Mouse (Mus musculus) 416B (cell line): ENCODE results near the gene Gm17268.

Experiments used
- DNase-seq: peaks from one replicate; pipeline ENCODE4 v3.0.0; 2011; ENCODE audit warnings: low read depth

The Gm17268 gene

GRCm38 (mm10) chr11:82038535-82038934 is at the start of gene Gm17268:
Gene Gm17268 (minus strand): TSS chr11:82038562.
- DNase-seq: peak; percentile 50

GRCm38 (mm10) chr11:82084360-82084759 is 46.0 kb upstream of the Gm17268 start:
- no peak for DNase-seq

- DNase-seq: no peak
These were observed 42.5 kb upstream of the Gm17268 start for GRCm38 (mm10) chr11:82080865-82081264.

- DNase-seq: no peak
These were observed 39.9 kb upstream of the Gm17268 start for GRCm38 (mm10) chr11:82078136-82078730.

- no peak for DNase-seq
These were observed 38.7 kb upstream of the Gm17268 start for GRCm38 (mm10) chr11:82077031-82077430.

GRCm38 (mm10) chr11:82073686-82074085 is 35.3 kb upstream of the Gm17268 start:
- no peak for DNase-seq

GRCm38 (mm10) chr11:82072984-82073383 is 34.6 kb upstream of the Gm17268 start:
- no peak for DNase-seq

GRCm38 (mm10) chr11:82072374-82072773 is 34.0 kb upstream of the Gm17268 start:
- DNase-seq: peak; percentile 54

- DNase-seq: no peak
These were observed 32.7 kb upstream of the Gm17268 start for GRCm38 (mm10) chr11:82071076-82071475.

- peak; percentile 52 for DNase-seq
These were observed 28.7 kb upstream of the Gm17268 start for GRCm38 (mm10) chr11:82066953-82067571.

GRCm38 (mm10) chr11:82063454-82063853 is 25.1 kb upstream of the Gm17268 start:
- no peak for DNase-seq

- no peak for DNase-seq
These were observed 23.9 kb upstream of the Gm17268 start for GRCm38 (mm10) chr11:82062226-82062625.

- no peak for DNase-seq
These were observed 19.3 kb upstream of the Gm17268 start, which contains the start of gene Ccl11 for GRCm38 (mm10) chr11:82057646-82058045. Gene Ccl11 (plus strand): TSS chr11:82057823.

GRCm38 (mm10) chr11:82053849-82054248 is 15.5 kb upstream of the Gm17268 start:
- DNase-seq: no peak

- peak; percentile 83 for DNase-seq
These were observed 9.5 kb upstream of the Gm17268 start for GRCm38 (mm10) chr11:82047746-82048415.

GRCm38 (mm10) chr11:82045471-82045870 is 7.1 kb upstream of the Gm17268 start, which contains the start of gene Ccl7:
Gene Ccl7 (plus strand): TSS chr11:82045712.
- DNase-seq: no peak

GRCm38 (mm10) chr11:82041671-82042080 is 3.3 kb upstream of the Gm17268 start:
- DNase-seq: peak; percentile 99

- DNase-seq: peak; percentile 33
These were observed 834 bp upstream of the Gm17268 start for GRCm38 (mm10) chr11:82039132-82039660.

- no peak for DNase-seq
These were observed 2.5 kb downstream of the Gm17268 start for GRCm38 (mm10) chr11:82035857-82036256.

- DNase-seq: peak; percentile 72
These were observed 3.0 kb downstream of the Gm17268 start, which contains the start of gene Ccl2 for GRCm38 (mm10) chr11:82035356-82035755. Gene Ccl2 (plus strand): TSS chr11:82035571.

GRCm38 (mm10) chr11:82034446-82034845 is 3.9 kb downstream of the Gm17268 start:
- no peak for DNase-seq

- no peak for DNase-seq
These were observed 5.6 kb downstream of the Gm17268 start for GRCm38 (mm10) chr11:82032678-82033344.
